Mouse (Mus musculus) small intestine, adult 2 months (tissue): ENCODE measurements around the gene Cnih3. TPM values are rescaled to one million over a fixed set of nuclear protein-coding genes. Genes with fewer than 3 reads are reported as not detected.

Experiments used
- H3K27ac ChIP-seq: fragments of 200-500 bp; 2 replicates; pipeline ENCODE4 v1.5.1; 2012; ENCODE audit warnings: low read depth, low read length, control low read depth, inconsistent platforms; ENCODE audit not compliant: insufficient read depth
- H3K27me3 ChIP-seq: fragments of 200-500 bp; 2 replicates; pipeline ENCODE4 v1.6.1; 2012; ENCODE audit warnings: mild to moderate bottlenecking, moderate library complexity, low read length, inconsistent platforms; ENCODE audit not compliant: control insufficient read depth, insufficient read depth
- H3K36me3 ChIP-seq: fragments of 200-500 bp; 2 replicates; pipeline ENCODE4 v1.6.1; 2012; ENCODE audit warnings: mild to moderate bottlenecking, low read length, control low read depth, inconsistent platforms; ENCODE audit not compliant: control insufficient read depth, insufficient read depth
- H3K4me1 ChIP-seq: fragments of 200-500 bp; 2 replicates; pipeline ENCODE4 v1.6.1; 2012; ENCODE audit warnings: low read length, inconsistent platforms, mixed read lengths; ENCODE audit not compliant: control insufficient read depth, insufficient read depth, insufficient read length
- H3K4me3 ChIP-seq: fragments of 200-500 bp; 2 replicates; pipeline ENCODE4 v1.5.1; 2012; ENCODE audit warnings: low read depth, mild to moderate bottlenecking, control low read depth, inconsistent platforms, low read length, moderate library complexity
- CTCF ChIP-seq: fragments of 200-500 bp; IDR thresholded peaks from 2 replicates; pipeline ENCODE4 v1.5.1; 2012; ENCODE audit warnings: low read depth, mild to moderate bottlenecking, control low read depth, inconsistent platforms, low read length, moderate library complexity, mixed read lengths; ENCODE audit not compliant: insufficient replicate concordance, insufficient read length; ENCODE audit errors: extremely low read depth
- POLR2A ChIP-seq: fragments of 200-500 bp; IDR thresholded peaks from 2 replicates; pipeline ENCODE4 v1.6.1; 2012; ENCODE audit warnings: low read depth, mild to moderate bottlenecking, control low read depth, inconsistent platforms, low read length, moderate library complexity
- WGBS: fragments of 180-500 bp; shearing (Covaris S2); methylation state at CpG from one replicate; pipeline ENCODE4 v1.1.7; 2018; 5-methylcytosine and 5-hydroxymethylcytosine counted together
- polyA plus RNA-seq: library from polyadenylated mRNA; depleted of rRNA; stranded (reverse); fragments of >200 nt; gene quantifications from 2 replicates; pipeline ENCODE4 v1.2.3, GENCODE M21; 2012

Gene Cnih3
- polyA plus RNA-seq, 1 experiment = 0.08 TPM

GRCm38 (mm10) chr1:181407281-181407680 lies 54.9 kb downstream of the Cnih3 start:
- WGBS = 66% methylated on average over 11 of the region's 11 CpGs
- no peak for TF ChIP-seq CTCF
- no peak for TF ChIP-seq POLR2A
- no peaks in the 10 kb centered on the region for H3K36me3 ChIP-seq

GRCm38 (mm10) chr1:181408086-181408975 lies 55.9 kb downstream of the Cnih3 start:
- Histone ChIP-seq H3K36me3 (no peaks in the 10 kb centered on the region), H3K27ac (no peak overlapping the region)

More at GRCm38 (mm10) chr1:181407281-181407680, 54.9 kb downstream of the Cnih3 start:
- H3K27ac ChIP-seq = no peak overlapping the region
- H3K4me3 ChIP-seq = no peak overlapping the region
- H3K27me3 ChIP-seq = no peaks in the 10 kb centered on the region
- H3K4me1 ChIP-seq = no peaks in the 10 kb centered on the region

DNA sequence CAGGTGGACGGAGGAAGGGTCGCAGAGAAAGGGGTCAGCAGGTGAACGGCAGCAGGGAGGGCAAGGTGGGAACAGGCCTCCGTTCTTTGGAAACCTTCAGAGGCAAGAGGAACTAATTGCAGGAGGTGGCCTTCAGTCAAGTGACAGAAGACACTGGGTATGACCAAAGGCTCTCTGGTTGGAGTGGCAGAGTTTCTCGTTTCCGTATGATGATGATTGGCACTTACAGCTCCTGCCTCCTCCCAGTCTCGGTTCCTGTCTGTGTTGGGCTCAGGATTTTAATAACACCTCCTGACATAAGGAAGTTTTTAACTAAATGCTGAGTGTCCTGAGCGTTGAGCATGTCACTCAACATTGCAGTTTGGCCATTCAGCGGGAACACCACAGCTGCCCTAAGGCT lies 57.3 kb downstream of the Cnih3 start:
- 73% methylated on average over 9 of the region's 9 CpGs for WGBS

More at GRCm38 (mm10) chr1:181408086-181408975, 55.9 kb downstream of the Cnih3 start:
- Histone ChIP-seq H3K4me1 (no peaks in the 10 kb centered on the region), H3K4me3 (no peak overlapping the region), H3K27me3 (no peaks in the 10 kb centered on the region)
- WGBS = 73% methylated on average over 18 of the region's 18 CpGs
- TF ChIP-seq CTCF (no peak), POLR2A (no peak)

GRCm38 (mm10) chr1:181410647-181411254 lies 58.3 kb downstream of the Cnih3 start:
- WGBS = 77% methylated on average over 8 of the region's 8 CpGs
- Histone ChIP-seq H3K27ac (no peak overlapping the region), H3K27me3 (no peaks in the 10 kb centered on the region), H3K4me1 (no peaks in the 10 kb centered on the region), H3K4me3 (no peak overlapping the region), H3K36me3 (no peaks in the 10 kb centered on the region)
- no peak for TF ChIP-seq POLR2A
- TF ChIP-seq CTCF = no peak

More for the DNA sequence above, 57.3 kb downstream of the Cnih3 start:
- Histone ChIP-seq H3K4me3 (no peak overlapping the region), H3K27ac (no peak overlapping the region), H3K27me3 (no peaks in the 10 kb centered on the region), H3K4me1 (no peaks in the 10 kb centered on the region), H3K36me3 (no peaks in the 10 kb centered on the region)
- no peak for TF ChIP-seq POLR2A
- TF ChIP-seq CTCF = no peak

DNA sequence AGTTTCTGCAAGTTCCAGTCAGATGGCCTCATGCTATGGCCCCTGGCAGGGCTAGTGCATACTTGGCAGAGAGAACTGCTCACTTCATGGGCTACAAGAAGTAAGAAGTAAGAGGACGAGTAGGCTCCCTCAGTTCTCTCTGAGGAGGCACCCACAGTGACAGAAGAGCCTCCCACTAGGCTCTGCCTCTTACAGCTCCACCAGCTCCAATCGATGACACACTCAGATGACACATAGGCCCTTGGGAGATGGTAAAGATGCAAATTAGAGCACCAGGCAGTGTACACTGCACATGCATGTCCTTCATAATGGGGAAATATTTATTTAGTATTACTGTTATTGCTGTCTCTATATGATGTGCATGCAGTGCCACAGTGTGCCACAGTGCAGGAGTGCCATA lies 62.6 kb downstream of the Cnih3 start:
- peaks cover 3% of the 10 kb centered on the region; the same call in 1 of the 2 replicates for H3K4me1 ChIP-seq
- no peak overlapping the region for H3K27ac ChIP-seq
- H3K36me3 ChIP-seq = no peaks in the 10 kb centered on the region
- TF ChIP-seq POLR2A = no peak
- no peak for TF ChIP-seq CTCF
- no peaks in the 10 kb centered on the region for H3K27me3 ChIP-seq
- H3K4me3 ChIP-seq = no peak overlapping the region
- WGBS = 74% methylated on average over 2 of the region's 2 CpGs

DNA sequence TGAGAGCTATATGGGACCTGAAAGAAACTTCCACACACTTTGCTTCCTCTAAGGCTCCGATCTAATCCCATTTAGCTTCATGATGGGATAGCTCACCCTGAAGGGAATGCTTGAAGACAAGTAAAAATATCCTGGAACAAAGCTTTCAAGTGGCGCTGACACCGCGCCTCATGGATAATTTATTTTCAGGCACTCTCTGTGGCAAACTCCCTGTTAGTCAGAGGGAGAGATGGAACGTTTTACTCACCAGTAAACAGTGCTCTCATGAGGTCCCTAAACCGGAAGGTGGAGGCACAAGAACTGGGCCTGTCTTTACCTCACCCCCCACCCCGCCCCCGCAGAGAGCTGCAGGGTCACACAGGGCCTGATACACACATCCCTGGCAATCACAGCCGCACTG lies 64.4 kb downstream of the Cnih3 start:
- no peaks in the 10 kb centered on the region for H3K27me3 ChIP-seq
- WGBS = 88% methylated on average over 9 of the region's 9 CpGs

More for the DNA sequence above, 64.4 kb downstream of the Cnih3 start:
- no peaks in the 10 kb centered on the region for H3K36me3 ChIP-seq
- no peak overlapping the region for H3K4me3 ChIP-seq
- TF ChIP-seq CTCF = no peak
- TF ChIP-seq POLR2A = no peak
- peaks cover 3% of the 10 kb centered on the region; the same call in 1 of the 2 replicates for H3K4me1 ChIP-seq
- H3K27ac ChIP-seq = no peak overlapping the region
